Mouse (Mus musculus) G1E (cell line): ENCODE measurements around the gene Gm10277.

Experiments
- CTCF ChIP-seq: IDR thresholded peaks from 2 replicates; pipeline ENCODE4 v1.5.1; 2012; ENCODE audit warnings: low read depth, low read length, inconsistent platforms, mixed read lengths
- GATA1 ChIP-seq: IDR thresholded peaks from 2 replicates; pipeline ENCODE4 v1.6.1; 2012; ENCODE audit warnings: borderline replicate concordance, low read length, inconsistent platforms, mixed read lengths
- GATA2 ChIP-seq: IDR thresholded peaks from 2 replicates; pipeline ENCODE4 v1.6.1; 2012; ENCODE audit warnings: low read depth, low read length, inconsistent platforms, borderline replicate concordance
- TAL1 ChIP-seq: conservative IDR thresholded peaks from 2 replicates; pipeline ENCODE4 v1.6.1; 2012; ENCODE audit warnings: low read depth, low read length, inconsistent platforms, mixed read lengths

- TF ChIP-seq GATA1 (no peak), CTCF (no peak), TAL1 (no peak), GATA2 (no peak)
Measured at GRCm38 (mm10) chr11:77806855-77807254, 19.3 kb upstream of the Gm10277 start.
